Mouse (Mus musculus): Measurements from ENCODE around the gene Hhat. TPM values are rescaled to one million over a fixed set of nuclear protein-coding genes. Genes with fewer than 3 reads are reported as not detected.

Gene Hhat
- polyA plus RNA-seq, 1 experiment: 3.4 TPM

GRCm38 (mm10) chr1:192477556-192477955, 293.5 kb downstream of the Hhat start:
- no peak overlapping the region for H3K27ac ChIP-seq (ENCODE audit: insufficient read depth, low read length)
- H3K4me3 ChIP-seq (ENCODE audit: extremely low read depth, insufficient read depth, insufficient read length): no peak overlapping the region
- H3K27me3 ChIP-seq (ENCODE audit: control insufficient read depth, insufficient read depth, low read length): no peaks in the 10 kb centered on the region
- WGBS: 78% methylated on average over 6 of the region's 6 CpGs
- TF ChIP-seq CTCF (IDR thresholded peaks at IDR 0.05; ENCODE audit: extremely low read depth, insufficient read depth, insufficient read length, insufficient replicate concordance): no peak
- no peak for DNase-seq (ENCODE audit: low read depth in 1 of 2, low spot score in 2 of 2)
- no peaks in the 10 kb centered on the region for H3K36me3 ChIP-seq (ENCODE audit: control insufficient read depth, insufficient read depth, low read length)
- no peaks in the 10 kb centered on the region for H3K4me1 ChIP-seq (ENCODE audit: control insufficient read depth, insufficient read depth, insufficient read length)

GRCm38 (mm10) chr1:192476704-192477103, 294.3 kb downstream of the Hhat start:
- Histone ChIP-seq H3K27me3 (ENCODE audit: control insufficient read depth, insufficient read depth, low read length) (no peaks in the 10 kb centered on the region), H3K36me3 (ENCODE audit: control insufficient read depth, insufficient read depth, low read length) (no peaks in the 10 kb centered on the region), H3K27ac (ENCODE audit: insufficient read depth, low read length) (no peak overlapping the region), H3K4me3 (ENCODE audit: extremely low read depth, insufficient read depth, insufficient read length) (no peak overlapping the region), H3K4me1 (ENCODE audit: control insufficient read depth, insufficient read depth, insufficient read length) (no peaks in the 10 kb centered on the region)
- no peak for TF ChIP-seq POLR2A (IDR thresholded peaks at IDR 0.05; ENCODE audit: low read depth, low read length)
- TF ChIP-seq CTCF (IDR thresholded peaks at IDR 0.05; ENCODE audit: extremely low read depth, insufficient read depth, insufficient read length, insufficient replicate concordance): no peak
- DNase-seq (ENCODE audit: low read depth in 1 of 2, low spot score in 2 of 2): no peak
- WGBS: 51% methylated on average over 7 of the region's 7 CpGs

- WGBS: 90% methylated on average over 6 of the region's 6 CpGs
- no peaks in the 10 kb centered on the region for H3K27me3 ChIP-seq (ENCODE audit: control insufficient read depth, insufficient read depth, low read length)
- H3K4me3 ChIP-seq (ENCODE audit: extremely low read depth, insufficient read depth, insufficient read length): no peak overlapping the region
- H3K27ac ChIP-seq (ENCODE audit: insufficient read depth, low read length): no peak overlapping the region
- no peak for DNase-seq (ENCODE audit: low read depth in 1 of 2, low spot score in 2 of 2)
- no peak for TF ChIP-seq POLR2A (IDR thresholded peaks at IDR 0.05; ENCODE audit: low read depth, low read length)
- TF ChIP-seq CTCF (IDR thresholded peaks at IDR 0.05; ENCODE audit: extremely low read depth, insufficient read depth, insufficient read length, insufficient replicate concordance): no peak
- H3K36me3 ChIP-seq (ENCODE audit: control insufficient read depth, insufficient read depth, low read length): no peaks in the 10 kb centered on the region
- H3K4me1 ChIP-seq (ENCODE audit: control insufficient read depth, insufficient read depth, insufficient read length): no peaks in the 10 kb centered on the region
These were observed 297.9 kb downstream of the Hhat start for GRCm38 (mm10) chr1:192473134-192473533.

- H3K4me1 ChIP-seq (ENCODE audit: control insufficient read depth, insufficient read depth, insufficient read length): no peaks in the 10 kb centered on the region
- H3K4me3 ChIP-seq (ENCODE audit: extremely low read depth, insufficient read depth, insufficient read length): no peak overlapping the region
- TF ChIP-seq CTCF (IDR thresholded peaks at IDR 0.05; ENCODE audit: extremely low read depth, insufficient read depth, insufficient read length, insufficient replicate concordance) (no peak), POLR2A (IDR thresholded peaks at IDR 0.05; ENCODE audit: low read depth, low read length) (no peak)
- no peak overlapping the region for H3K27ac ChIP-seq (ENCODE audit: insufficient read depth, low read length)
- 65% methylated on average over 4 of the region's 4 CpGs for WGBS
- no peak for DNase-seq (ENCODE audit: low read depth in 1 of 2, low spot score in 2 of 2)
- H3K36me3 ChIP-seq (ENCODE audit: control insufficient read depth, insufficient read depth, low read length): no peaks in the 10 kb centered on the region
- H3K27me3 ChIP-seq (ENCODE audit: control insufficient read depth, insufficient read depth, low read length): no peaks in the 10 kb centered on the region
These were observed 298.7 kb downstream of the Hhat start for GRCm38 (mm10) chr1:192472366-192472765.

- H3K36me3 ChIP-seq (ENCODE audit: control insufficient read depth, insufficient read depth, low read length): no peaks in the 10 kb centered on the region
- H3K4me3 ChIP-seq (ENCODE audit: extremely low read depth, insufficient read depth, insufficient read length): no peak overlapping the region
- no peaks in the 10 kb centered on the region for H3K27me3 ChIP-seq (ENCODE audit: control insufficient read depth, insufficient read depth, low read length)
- 72% methylated on average over 4 of the region's 4 CpGs for WGBS
- no peak for DNase-seq (ENCODE audit: low read depth in 1 of 2, low spot score in 2 of 2)
- TF ChIP-seq CTCF (IDR thresholded peaks at IDR 0.05; ENCODE audit: extremely low read depth, insufficient read depth, insufficient read length, insufficient replicate concordance) (no peak), POLR2A (IDR thresholded peaks at IDR 0.05; ENCODE audit: low read depth, low read length) (no peak)
- no peaks in the 10 kb centered on the region for H3K4me1 ChIP-seq (ENCODE audit: control insufficient read depth, insufficient read depth, insufficient read length)
- H3K27ac ChIP-seq (ENCODE audit: insufficient read depth, low read length): no peak overlapping the region
These were observed 307.3 kb downstream of the Hhat start for GRCm38 (mm10) chr1:192463732-192464131.

GRCm38 (mm10) chr1:192457526-192458206, 313.4 kb downstream of the Hhat start:
- WGBS: 80% methylated on average over 6 of the region's 6 CpGs
- Histone ChIP-seq H3K27ac (ENCODE audit: insufficient read depth, low read length) (no peak overlapping the region), H3K27me3 (ENCODE audit: control insufficient read depth, insufficient read depth, low read length) (no peaks in the 10 kb centered on the region), H3K4me1 (ENCODE audit: control insufficient read depth, insufficient read depth, insufficient read length) (no peaks in the 10 kb centered on the region), H3K36me3 (ENCODE audit: control insufficient read depth, insufficient read depth, low read length) (no peaks in the 10 kb centered on the region), H3K4me3 (ENCODE audit: extremely low read depth, insufficient read depth, insufficient read length) (no peak overlapping the region)
- DNase-seq (ENCODE audit: low read depth in 1 of 2, low spot score in 2 of 2): no peak
- TF ChIP-seq CTCF (IDR thresholded peaks at IDR 0.05; ENCODE audit: extremely low read depth, insufficient read depth, insufficient read length, insufficient replicate concordance) (no peak), POLR2A (IDR thresholded peaks at IDR 0.05; ENCODE audit: low read depth, low read length) (no peak)

GRCm38 (mm10) chr1:192457037-192457436, 314.0 kb downstream of the Hhat start:
- WGBS: 65% methylated on average over 3 of the region's 3 CpGs
- Histone ChIP-seq H3K27ac (ENCODE audit: insufficient read depth, low read length) (no peak overlapping the region), H3K4me3 (ENCODE audit: extremely low read depth, insufficient read depth, insufficient read length) (no peak overlapping the region), H3K27me3 (ENCODE audit: control insufficient read depth, insufficient read depth, low read length) (no peaks in the 10 kb centered on the region), H3K36me3 (ENCODE audit: control insufficient read depth, insufficient read depth, low read length) (no peaks in the 10 kb centered on the region), H3K4me1 (ENCODE audit: control insufficient read depth, insufficient read depth, insufficient read length) (no peaks in the 10 kb centered on the region)
- TF ChIP-seq CTCF (IDR thresholded peaks at IDR 0.05; ENCODE audit: extremely low read depth, insufficient read depth, insufficient read length, insufficient replicate concordance) (no peak), POLR2A (IDR thresholded peaks at IDR 0.05; ENCODE audit: low read depth, low read length) (no peak)
- no peak for DNase-seq (ENCODE audit: low read depth in 1 of 2, low spot score in 2 of 2)

All from spleen, adult 2 months (tissue).